8 mouse cellular contexts compared by ENCODE assay signal in the genomic region with DNA sequence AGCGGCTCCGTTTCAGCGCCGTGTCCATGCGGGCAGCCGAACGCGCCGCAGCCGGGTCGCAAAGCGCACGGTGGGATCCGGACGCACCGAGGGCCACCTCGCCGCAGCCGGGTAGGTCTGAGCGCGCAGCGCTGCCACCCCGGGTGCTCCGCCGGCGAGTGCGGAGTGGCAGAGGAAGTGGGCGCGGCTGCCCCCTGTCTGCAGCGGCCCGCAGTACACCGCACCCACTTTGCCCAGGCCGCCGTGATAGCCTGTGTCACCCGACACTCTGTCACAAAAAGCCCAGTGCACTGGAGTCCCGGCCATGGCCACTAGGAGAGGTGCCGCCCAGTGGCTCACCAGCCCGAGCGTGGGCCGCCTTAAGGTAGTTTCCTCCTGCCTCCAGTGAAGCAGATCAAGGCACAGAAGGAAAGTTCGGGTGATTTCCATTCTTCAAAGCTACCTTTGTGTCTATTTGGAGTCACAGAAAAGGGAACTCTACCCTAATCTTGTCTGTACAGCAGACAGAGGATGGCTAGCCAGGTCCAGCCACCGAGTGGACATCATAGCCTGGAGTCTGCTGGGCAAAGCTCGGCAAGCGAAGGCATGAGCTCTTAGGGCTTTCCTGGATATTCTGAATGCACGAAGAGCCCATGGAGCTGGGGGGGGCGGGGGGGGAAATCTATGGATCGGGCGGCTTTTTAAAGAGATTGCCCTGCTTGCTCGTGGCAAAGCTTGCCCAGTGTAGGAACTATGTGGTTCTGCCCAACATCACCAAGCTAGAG. TPM values are rescaled to one million over a fixed set of nuclear protein-coding genes. Genes with fewer than 3 reads are reported as not detected.
A peak's percentile ranks its signal among the peaks of the same experiment; 100 is the strongest.
DNase-seq lines count a peak whose midpoint lies in the region; ATAC-seq and TF ChIP-seq lines count a peak whose summit lies in the region.

TSS of gene Sh3bp5 (minus strand) at position 149 of the 764 bp plus-strand sequence.

- no peaks in the 10 kb centered on the region for H3K27me3 ChIP-seq in Patski
- no peaks in the 10 kb centered on the region for H3K27me3 ChIP-seq in hindbrain, embryonic 11.5 days (ENCODE audit: control insufficient read depth, insufficient read depth, low read length)
- H3K27me3 ChIP-seq in lung, embryonic 16.5 days (ENCODE audit: control insufficient read depth, insufficient read depth, low read depth, low read length) = peaks cover 27% of the 10 kb centered on the region

- no peaks in the 10 kb centered on the region for H3K9me3 ChIP-seq in hindbrain, embryonic 11.5 days (ENCODE audit: control insufficient read depth, low read length)
- no peaks in the 10 kb centered on the region for H3K9me3 ChIP-seq in lung, embryonic 16.5 days (ENCODE audit: control insufficient read depth, low read length)

- peak; percentile 98 for ATAC-seq in Patski
- peak; percentile 97 for ATAC-seq in hindbrain, embryonic 11.5 days (ENCODE audit: low FRiP score)
- peak; percentile 86 for ATAC-seq in lung, embryonic 16.5 days (ENCODE audit: low read depth)

- TF ChIP-seq CTCF in Patski (IDR thresholded peaks at IDR 0.05) = no peak

- CTCF ChIA-PET in Patski (lab: Charles Lee) = interaction anchor here (0.7 to 3.5 kb wide), 11 partner anchors 8 to 68 kb away, joined by 3 to 26 read pairs (median 3); no protein-coding TSS in a partner anchor

- POLR2A ChIA-PET in Patski (lab: Charles Lee) = interaction anchor here (0.9 to 1.3 kb wide), 2 partner anchors 37 to 50 kb away, joined by 3 to 4 read pairs; no protein-coding TSS in a partner anchor

- peak; percentile 44 for DNase-seq in Patski (ENCODE audit: low read depth, low spot score)
- peak; percentile 98 for DNase-seq in cerebellum, postnatal 10 days
- peak; percentile 84 to 93 for DNase-seq in frontal cortex, postnatal 10 days (ENCODE audit: low spot score in 2 of 2)
- DNase-seq in hindbrain, embryonic 11.5 days (ENCODE audit: low spot score) = peak; percentile 96
- DNase-seq in layer of hippocampus, adult 9-11 months = peak; percentile 92
- DNase-seq in ovary, adult 18-20 months (ENCODE audit: low spot score) = peak; percentile 81
- DNase-seq in thymus, postnatal 0 days (ENCODE audit: low spot score) = peak; percentile 90

- no peaks in the 10 kb centered on the region; the same call in 1 of the 2 replicates for H3K4me1 ChIP-seq in hindbrain, embryonic 11.5 days (replicated peaks; ENCODE audit: control insufficient read depth, insufficient read depth, low read length)
- peaks cover 15% of the 10 kb centered on the region for H3K4me1 ChIP-seq in lung, embryonic 16.5 days (replicated peaks; ENCODE audit: control insufficient read depth, insufficient read depth, low read length)

- peak within 1 kb of the TSS; percentile 79 for H3K9ac ChIP-seq in hindbrain, embryonic 11.5 days (ENCODE audit: low read depth, low read length)
- H3K9ac ChIP-seq in lung, embryonic 16.5 days (ENCODE audit: low read length) = peak within 1 kb of the TSS; percentile 82

- H3K36me3 ChIP-seq in hindbrain, embryonic 11.5 days (ENCODE audit: control insufficient read depth, insufficient read depth, low read length) = no peaks in the 10 kb centered on the region
- no peaks in the 10 kb centered on the region for H3K36me3 ChIP-seq in lung, embryonic 16.5 days (ENCODE audit: control insufficient read depth, insufficient read depth, low read length)

- in situ Hi-C loops in Patski (cut with MboI; ENCODE audit: low pct_unique_long_range_greater_than_20kb) = loop anchor here (5.0 kb wide), 1 partner anchor 49 kb away; no protein-coding TSS in a partner anchor

- H3K4me3 ChIP-seq in hindbrain, embryonic 11.5 days (ENCODE audit: low read depth, low read length) = peak within 1 kb of the TSS; percentile 62
- peak within 1 kb of the TSS; percentile 75 for H3K4me3 ChIP-seq in lung, embryonic 16.5 days (ENCODE audit: low read length)

- 9% methylated on average over 49 of the region's 49 CpGs for WGBS in hindbrain, embryonic 11.5 days
- WGBS in lung, embryonic 16.5 days = 8% methylated on average over 49 of the region's 49 CpGs

- peak within 1 kb of the TSS; percentile 43 for H3K27ac ChIP-seq in hindbrain, embryonic 11.5 days (ENCODE audit: low read depth, low read length)
- H3K27ac ChIP-seq in lung, embryonic 16.5 days (ENCODE audit: low read length) = peak within 1 kb of the TSS; percentile 53

- peak within 1 kb of the TSS; percentile 93 for H3K4me2 ChIP-seq in hindbrain, embryonic 11.5 days (replicated peaks; ENCODE audit: low read depth, low read length)
- peak within 1 kb of the TSS; percentile 85 for H3K4me2 ChIP-seq in lung, embryonic 16.5 days (ENCODE audit: low read depth, low read length)

RNA-seq across cellular contexts. Expression of gene Sh3bp5, which starts in this region (rescaled TPM):
- 11.3 TPM for polyA plus RNA-seq in Patski (2021)
- 13.6 and 17.3 TPM in 2 replicates for polyA plus RNA-seq in hindbrain, embryonic 11.5 days (2014; fragmentation: Nextera tagmentation; extraction: Ambion mirVana)
- 26.1 and 27.3 TPM in 2 replicates for polyA plus RNA-seq in lung, embryonic 16.5 days (2015; fragmentation: Nextera tagmentation; extraction: Ambion mirVana)
- 20.3 and 20.7 TPM in 2 replicates for polyA plus RNA-seq in thymus, postnatal 0 days (2015; fragmentation: Nextera tagmentation; extraction: Ambion mirVana)

Comparison
In these comparisons a context has a peak if more than half of its experiments do, and no peak if none do; other contexts are left out.
1. Peak in every context shown above with its lines: DNase-seq, ATAC-seq, H3K4me3 ChIP-seq and H3K27ac ChIP-seq.
2. DNase-seq: peak in every context shown above with its lines; median percentile 98 in cerebellum, postnatal 10 days; 96 in hindbrain, embryonic 11.5 days; 92 in layer of hippocampus, adult 9-11 months; 90 in thymus, postnatal 0 days; 88 in frontal cortex, postnatal 10 days; 81 in ovary, adult 18-20 months; 44 in Patski.